Mouse (Mus musculus) forelimb bud, embryonic 11.5 days (tissue): Measurements from ENCODE around the gene Grhl3.

Source experiments
- DNase-seq: peaks from one replicate; pipeline ENCODE4 v3.0.0-alpha.2; 2012; ENCODE audit warnings: low read depth, low spot score

Gene Grhl3

GRCm38 (mm10) chr4:135575365-135576140 is 2.1 kb upstream of the Grhl3 start:
- no peak for DNase-seq

GRCm38 (mm10) chr4:135572276-135572675 is 1.2 kb downstream of the Grhl3 start:
- peak; percentile 35 for DNase-seq

- peak; percentile 28 for DNase-seq
Measured at GRCm38 (mm10) chr4:135571037-135571550, 2.3 kb downstream of the Grhl3 start.

DNA sequence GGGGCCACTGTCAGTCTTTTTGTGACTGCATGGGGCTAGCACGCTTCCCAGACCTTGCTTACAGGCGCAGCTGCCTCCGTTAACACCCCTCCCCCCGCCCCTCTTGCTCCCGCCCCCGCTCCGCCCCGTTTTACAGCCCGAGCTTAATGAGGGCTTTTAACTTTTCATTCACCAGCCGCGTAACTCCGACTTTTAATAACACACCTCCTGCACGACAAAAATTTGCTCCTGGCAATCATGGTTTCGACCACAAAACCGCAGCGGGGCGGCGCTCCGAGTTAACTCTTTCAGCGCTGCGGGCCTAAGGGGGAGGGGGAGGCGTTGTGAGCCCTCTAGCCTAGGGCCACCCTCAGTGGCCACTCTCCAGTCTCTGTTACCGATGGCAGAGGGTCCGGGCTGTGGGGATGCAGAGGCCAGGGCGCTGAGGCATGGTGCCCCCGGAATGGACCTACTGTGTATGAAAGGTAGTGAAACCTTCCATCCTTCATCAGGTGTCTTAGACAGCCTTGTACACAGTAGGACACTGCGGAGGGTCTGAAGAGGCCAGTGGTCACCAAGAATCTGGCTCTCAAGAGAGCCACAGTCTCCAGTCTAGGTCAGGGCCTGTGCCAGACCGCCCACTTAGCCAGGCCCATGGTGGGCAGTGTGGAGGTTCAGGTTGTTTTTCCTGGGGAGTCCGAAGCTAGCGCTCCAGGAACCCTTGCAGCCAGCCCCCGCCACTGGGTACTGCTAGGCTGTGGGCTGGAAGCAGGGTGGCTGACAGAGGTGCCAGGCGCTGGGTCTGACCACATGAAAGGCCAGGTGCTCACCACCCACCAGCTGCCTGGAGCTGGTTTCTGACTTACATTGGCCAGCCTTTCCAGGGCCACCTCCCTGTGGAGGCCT is 3.0 kb downstream of the Grhl3 start:
- peak; percentile 85 for DNase-seq

DNA sequence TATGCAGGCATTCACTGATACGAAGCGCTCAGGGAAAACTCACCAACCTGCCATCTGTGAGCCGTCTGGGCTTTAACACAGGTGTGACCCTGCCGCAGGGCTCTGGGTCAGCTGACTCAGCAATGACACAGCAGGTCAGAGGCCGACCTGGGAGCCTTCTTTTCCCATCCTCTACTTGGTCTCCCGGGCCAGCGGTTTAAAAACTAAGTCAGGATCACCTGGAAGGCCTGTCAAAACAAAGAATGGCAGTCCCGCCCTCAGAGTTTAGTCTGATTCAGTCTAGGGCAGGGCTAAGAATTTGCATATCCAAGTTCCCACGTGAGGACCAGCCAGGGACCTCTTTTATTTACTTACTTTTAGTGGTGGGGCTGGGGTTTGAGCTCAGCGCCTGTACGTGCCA is 4.2 kb downstream of the Grhl3 start:
- no peak for DNase-seq

- DNase-seq = no peak
Measured at GRCm38 (mm10) chr4:135567484-135567883, 5.9 kb downstream of the Grhl3 start.

- no peak for DNase-seq
Measured at GRCm38 (mm10) chr4:135567042-135567441, 6.4 kb downstream of the Grhl3 start.

DNA sequence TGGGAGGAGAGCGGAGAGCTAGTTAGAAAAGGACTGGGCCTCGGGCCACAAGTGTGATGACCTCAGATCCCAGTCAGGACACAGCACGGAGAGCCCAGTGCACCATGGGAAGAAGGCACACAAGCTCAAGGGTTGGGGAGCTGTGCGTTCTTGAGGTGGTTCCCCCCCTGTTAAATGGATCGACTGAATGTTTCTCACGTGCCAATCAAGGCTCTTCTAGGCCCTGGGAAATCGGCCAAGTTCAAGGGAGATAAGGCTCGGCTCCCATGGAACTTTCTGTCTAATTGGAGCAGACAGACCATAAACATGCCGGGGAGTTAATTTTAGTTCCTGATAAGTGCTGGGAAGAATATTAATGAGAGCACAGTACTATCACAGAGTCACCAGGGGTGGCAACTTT is 8.0 kb downstream of the Grhl3 start:
- no peak for DNase-seq

GRCm38 (mm10) chr4:135563794-135564193 is 9.6 kb downstream of the Grhl3 start:
- no peak for DNase-seq

- DNase-seq = no peak
Measured at GRCm38 (mm10) chr4:135549323-135549722, 24.1 kb downstream of the Grhl3 start.

DNA sequence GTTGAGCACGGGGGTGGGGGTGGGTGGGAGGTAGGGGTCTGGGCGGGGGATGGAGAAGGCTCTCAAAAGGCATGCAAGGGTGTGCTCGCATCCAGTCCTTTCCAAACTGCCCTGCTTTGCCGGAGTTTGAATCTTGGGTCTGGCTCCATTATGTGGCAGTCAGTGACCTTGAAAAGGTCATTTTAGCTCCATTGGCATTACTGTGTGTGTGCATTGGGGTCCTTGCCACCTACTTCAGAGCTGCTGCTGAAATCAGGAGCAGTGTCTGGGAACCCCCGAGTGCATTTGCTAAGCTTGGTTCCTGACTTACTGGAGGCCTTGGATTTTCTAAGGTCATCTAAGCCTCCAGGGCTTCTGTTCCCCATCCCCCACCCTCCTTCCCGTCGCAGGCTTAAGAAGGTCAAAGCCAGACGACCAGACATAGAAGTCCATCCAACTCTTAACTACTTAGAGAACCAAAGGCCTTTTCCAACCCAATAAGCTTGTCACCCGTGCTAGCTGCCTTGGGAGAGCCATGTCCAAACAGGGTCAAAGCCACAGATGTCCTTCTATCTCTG is 24.8 kb downstream of the Grhl3 start:
- no peak for DNase-seq

DNA sequence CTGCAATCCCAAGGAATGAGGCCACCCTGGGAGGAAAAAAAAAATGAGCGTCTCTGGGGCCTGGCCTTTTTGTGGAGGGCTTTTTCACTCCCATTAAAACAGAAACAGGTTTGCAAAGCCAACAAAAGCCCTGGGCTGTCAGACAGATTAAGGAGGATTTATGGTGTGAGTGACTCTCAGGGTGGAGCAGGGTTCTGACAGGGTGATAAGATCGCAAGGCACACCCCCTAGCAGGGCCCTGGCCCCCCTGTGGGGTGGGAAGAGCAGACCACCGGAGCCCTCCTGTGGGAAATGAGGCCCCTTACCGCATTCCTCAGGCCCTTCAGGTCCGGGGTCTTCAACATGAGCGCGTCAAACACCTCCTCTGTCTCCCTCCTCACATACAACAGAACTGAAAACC is 25.3 kb downstream of the Grhl3 start:
- DNase-seq = peak; percentile 51

- DNase-seq = no peak
Measured at GRCm38 (mm10) chr4:135547551-135547950, 25.9 kb downstream of the Grhl3 start.

- DNase-seq = no peak
Measured at GRCm38 (mm10) chr4:135546793-135547192, 26.6 kb downstream of the Grhl3 start.

GRCm38 (mm10) chr4:135546008-135546407 is 27.4 kb downstream of the Grhl3 start:
- DNase-seq = no peak

DNA sequence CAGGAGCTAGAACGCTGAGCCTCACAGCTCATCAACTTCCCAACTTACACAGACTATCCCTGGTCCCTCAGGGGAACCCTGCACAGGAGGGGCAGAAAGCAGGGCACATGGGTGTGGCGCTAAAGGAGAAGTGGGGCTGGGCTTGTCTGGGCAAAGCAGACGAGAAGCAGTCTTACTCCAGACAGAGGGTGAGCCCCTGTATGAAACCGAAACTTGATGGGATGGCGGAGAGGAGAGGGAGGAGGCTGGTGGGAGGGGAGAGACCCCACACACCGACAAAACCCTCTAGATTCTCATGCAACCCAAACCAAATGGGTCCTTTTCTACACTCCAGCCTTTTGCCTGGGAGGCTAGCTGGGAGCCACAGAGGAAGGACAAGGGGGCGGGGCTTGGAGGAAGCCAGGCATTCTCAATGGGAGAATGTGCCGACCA is 28.3 kb downstream of the Grhl3 start:
- no peak for DNase-seq

GRCm38 (mm10) chr4:135544284-135544683 is 29.1 kb downstream of the Grhl3 start:
- no peak for DNase-seq

DNA sequence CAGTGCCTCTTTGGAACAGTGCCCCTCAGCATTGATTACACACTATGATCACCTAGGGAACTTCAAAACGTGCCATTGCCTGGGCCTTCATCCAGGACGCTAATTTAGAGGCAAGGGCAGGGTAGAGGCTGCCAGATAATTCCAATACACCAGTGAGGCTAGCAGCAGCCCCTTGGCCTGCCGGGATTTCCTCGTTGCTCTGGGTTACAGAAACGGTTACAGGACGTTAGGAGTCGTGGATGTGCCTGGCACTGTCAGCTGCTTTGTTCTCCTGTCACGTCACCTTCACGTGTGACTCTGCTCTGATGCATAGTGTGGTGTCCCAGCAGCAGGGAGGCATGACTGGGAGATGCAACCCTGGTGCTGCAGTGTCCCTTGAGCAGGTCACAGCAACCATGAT is 33.4 kb downstream of the Grhl3 start:
- no peak for DNase-seq

DNA sequence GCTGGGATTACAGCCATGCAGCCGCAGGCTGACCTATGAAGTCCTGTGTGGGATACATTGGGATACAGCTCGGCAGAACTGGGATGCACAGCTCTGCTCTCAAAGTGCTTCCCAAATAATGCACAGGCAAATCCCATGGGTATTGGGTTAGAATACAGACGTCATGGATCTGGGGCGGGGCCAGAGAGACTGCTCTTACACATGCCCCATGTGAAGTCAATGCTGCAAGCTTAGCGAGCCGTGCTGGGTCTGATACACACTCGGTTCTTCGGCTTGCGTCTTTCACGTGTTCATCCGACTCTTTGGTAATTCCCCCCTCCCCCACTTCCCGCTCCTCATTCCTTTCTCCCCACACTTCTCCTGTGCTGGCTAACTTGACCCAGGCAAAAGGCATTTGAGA is 34.4 kb downstream of the Grhl3 start:
- no peak for DNase-seq

GRCm38 (mm10) chr4:135535021-135535420 is 38.4 kb downstream of the Grhl3 start:
- DNase-seq = no peak

DNA sequence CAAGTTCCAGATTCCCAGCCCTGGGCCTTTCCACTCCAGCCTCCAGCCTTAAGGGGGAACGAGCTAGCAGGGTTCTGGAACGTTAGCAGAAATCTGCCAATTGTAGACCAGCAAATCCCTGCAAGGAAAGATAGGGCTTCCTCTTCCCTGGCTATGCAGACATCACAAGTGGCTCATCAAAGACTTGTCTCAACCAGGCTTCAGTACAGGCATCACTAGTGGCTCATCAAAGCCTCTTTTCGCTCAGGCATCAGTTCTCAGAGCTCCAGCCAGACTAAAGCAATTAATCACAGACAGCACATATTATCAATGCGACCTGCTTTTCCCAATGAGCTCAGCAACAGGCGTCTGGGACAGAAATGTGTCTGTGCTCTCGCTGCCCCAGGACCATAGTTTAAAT is 40.4 kb downstream of the Grhl3 start:
- DNase-seq = no peak
